Mouse (Mus musculus) cerebellum, adult 11-12 months (tissue): ENCODE results near the gene Crygc.

Source experiments
- DNase-seq: peaks from one replicate; pipeline ENCODE4 v3.0.0; 2022

Crygc gene

GRCm38 (mm10) chr1:65073589-65073988, at the start of gene Crygc:
Gene Crygc (minus strand): TSS chr1:65073689.
- DNase-seq: no peak

DNA sequence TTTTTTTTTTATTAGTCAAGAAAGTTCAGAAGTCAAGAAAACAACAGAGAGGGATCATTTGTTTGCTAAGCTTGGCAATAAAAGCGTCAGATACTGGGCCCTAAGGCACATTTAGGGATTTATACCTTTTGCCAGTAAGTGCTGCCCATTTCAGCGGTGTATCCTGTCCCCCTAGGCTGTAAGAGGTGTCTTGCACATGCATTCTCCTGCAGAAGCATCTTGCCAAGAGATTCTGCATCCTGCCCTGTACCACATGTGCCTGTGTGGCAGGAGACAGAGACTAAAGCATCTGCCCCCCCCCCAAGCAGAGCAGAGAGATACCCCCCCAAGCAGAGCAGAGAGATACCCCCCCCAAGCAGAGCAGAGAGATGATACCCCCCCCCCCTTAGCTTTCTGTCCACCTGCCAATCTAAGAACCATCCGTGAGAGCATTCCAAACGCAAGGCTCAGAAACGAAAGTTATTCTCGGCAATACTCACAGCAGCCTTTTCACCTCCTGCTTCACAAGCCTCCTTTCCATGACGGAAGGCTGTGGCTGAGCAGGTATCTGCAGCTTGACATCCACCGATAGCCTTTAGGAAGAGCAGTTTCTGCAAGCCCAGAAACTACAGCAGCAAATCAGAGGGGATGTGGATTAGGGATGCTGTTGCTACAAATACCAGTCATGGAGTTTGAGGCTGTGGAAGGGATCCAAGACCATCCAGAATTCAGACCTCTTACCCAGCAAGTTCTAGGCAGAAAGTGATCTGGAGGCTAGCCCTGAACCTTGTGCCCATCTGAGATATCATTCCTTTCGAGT, 49.3 kb upstream of the Crygc start, which contains the start of gene D630023F18Rik:
TSS of gene D630023F18Rik (minus strand) at position 641 of the 799 bp plus-strand sequence.
- DNase-seq: no peak

DNA sequence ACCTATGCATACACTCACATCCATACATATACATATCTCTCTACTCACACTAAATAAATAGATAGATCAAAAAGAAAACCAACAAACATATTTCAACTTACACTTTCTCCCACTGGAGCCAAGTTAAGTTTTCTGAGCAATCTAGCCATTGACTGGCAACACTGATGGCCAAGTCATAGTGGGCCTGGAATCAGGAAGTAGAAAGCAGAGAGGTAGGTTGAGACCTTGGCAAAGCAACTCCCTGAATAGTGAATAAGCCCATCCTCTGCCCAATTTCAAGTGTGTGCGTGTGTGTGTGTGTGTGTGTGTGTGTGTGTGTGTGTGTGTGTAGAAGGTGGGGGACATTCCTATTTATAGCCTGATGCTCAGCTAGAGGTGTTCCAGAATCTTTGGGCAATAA, 45.9 kb upstream of the Crygc start, which contains the start of gene Gm28845:
TSS of gene Gm28845 (minus strand) at position 121 of the 400 bp plus-strand sequence.
- DNase-seq: no peak

GRCm38 (mm10) chr1:65118150-65118913, 44.8 kb upstream of the Crygc start:
- no peak for DNase-seq

DNA sequence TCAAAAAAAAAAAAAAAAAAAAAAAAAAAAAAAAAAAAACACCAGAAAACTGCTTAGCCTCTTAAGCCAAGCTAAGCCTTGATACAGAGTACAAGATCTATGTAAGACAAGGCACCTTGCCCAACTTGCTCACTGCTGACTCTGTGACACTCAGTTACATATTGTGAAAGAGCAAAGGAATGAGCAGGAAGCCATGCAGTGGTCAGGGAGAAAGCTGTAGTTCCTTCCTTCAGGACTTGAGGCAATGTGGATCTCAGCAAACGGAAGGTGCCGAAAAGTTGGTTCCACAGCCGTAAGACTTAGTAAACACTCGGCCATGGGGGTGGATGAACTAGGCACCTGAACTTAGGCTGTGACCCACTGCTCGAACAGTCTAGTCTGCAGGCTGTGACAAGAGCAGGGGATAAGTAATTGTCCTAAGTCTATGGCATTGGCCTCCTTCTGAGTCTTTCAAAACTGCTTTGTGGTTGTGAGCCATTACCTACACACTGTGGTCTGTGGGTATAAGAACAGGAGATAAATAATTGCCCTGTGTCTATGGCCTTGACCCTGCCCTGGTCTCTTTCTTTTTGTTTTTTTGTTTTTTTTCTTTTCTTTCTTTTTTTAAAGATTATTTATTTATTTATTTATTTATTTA, 40.2 kb upstream of the Crygc start:
- DNase-seq: no peak

DNA sequence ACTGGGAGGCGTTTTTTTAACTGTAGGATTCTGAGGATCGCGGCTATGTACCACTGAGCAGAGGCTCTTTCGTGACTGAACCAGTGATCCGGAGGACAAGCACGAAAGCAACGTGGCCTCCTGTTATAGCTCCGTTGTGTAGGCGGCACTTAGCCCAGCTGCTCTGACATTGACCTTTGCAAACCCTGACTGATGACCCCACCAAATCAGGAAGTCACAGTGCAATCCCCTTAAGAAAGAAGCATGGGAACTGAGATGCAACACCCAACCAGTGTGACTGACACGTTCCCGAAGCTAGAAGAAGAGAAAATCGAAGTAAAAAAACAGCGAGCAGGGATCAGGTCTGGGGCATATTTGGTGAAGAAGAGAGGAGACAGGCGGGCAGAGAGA, 39.3 kb upstream of the Crygc start:
- DNase-seq: no peak

DNA sequence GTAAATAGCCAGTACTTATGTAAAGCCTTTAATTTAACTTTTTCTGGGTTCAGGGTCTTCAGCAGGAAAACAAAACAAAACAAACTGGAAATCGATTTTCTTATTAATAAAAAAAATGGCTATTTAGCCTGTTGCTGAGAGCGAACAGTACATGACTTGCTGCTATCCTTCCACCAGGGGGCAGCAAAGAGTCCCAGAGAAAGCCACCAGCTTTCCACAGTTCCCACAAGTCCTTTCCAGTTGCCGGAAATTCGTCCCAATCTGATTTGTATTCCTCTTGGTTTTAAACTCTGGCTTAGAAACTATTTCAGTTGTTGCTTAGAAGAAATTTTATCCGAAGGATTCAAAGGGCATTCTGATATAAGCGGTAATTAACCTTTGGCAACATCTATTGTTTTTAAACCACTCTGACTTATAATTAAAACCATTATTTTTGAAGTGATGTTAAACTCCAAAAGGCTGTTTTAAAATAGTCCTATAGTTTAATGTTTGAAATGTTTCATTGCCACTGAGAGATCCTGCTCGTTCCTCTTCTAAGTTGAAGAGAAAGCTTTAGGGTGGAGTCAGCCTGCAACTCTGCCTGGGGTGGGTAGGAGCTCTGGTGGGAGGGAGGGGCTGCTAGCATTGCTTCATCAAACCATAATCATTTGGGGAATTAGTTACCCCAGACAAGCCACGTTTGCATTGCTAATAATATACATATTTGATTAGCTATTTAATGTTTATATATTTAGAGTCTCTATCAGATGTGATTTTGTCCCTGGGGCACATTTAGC, 38.7 kb upstream of the Crygc start:
- DNase-seq: peak; percentile 36

DNA sequence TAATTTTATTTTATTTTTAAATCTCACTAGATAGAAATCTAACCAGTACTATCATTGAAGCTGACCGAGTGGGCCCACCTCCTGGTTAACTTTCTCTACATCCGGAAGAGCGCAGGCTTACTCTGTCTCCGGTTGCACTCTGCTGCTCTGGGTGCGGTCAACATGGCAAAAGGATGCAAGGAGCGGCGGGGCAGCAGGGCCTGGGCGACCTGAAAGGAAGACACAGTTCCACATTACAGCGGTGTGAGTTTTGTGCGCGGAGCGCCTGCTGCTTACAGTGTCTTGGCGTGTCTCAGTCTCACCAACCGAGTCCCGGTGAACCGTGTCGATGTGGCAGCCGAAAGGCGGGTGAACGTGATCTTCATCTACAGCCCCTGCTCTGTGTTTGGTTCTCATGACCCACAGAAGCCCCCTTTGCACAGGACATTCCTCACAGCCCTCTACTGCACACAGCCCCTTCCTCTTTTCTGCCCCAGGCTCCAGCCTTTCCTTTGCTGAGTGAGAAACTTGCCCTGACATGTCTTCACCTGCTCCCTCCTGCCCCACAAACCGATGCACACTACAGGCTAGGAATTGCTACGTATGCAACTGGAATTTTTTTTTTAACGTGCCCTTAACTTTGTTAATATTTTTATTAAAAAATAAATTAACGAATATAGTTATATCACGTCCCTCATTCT, 36.4 kb upstream of the Crygc start:
- DNase-seq: no peak

DNA sequence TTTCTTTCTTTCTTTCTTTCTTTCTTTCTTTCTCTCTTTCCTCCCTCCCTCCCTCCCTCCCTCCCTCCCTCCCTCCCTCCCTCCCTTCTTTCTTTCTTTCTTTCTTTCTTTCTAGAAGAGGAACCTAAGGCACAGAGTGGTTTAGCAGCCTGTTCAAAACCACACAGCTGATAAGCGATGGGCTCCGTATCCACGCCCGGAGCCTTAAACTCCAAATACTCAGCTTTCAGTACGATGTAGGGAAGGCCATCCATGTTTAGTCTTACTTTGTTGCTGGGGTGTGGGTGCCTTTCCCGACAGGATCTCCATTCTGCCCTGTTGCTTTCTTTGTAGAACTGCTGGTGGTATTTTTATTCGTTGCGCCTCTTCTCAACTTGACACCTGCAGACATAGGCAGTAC, 35.7 kb upstream of the Crygc start:
- DNase-seq: no peak

DNA sequence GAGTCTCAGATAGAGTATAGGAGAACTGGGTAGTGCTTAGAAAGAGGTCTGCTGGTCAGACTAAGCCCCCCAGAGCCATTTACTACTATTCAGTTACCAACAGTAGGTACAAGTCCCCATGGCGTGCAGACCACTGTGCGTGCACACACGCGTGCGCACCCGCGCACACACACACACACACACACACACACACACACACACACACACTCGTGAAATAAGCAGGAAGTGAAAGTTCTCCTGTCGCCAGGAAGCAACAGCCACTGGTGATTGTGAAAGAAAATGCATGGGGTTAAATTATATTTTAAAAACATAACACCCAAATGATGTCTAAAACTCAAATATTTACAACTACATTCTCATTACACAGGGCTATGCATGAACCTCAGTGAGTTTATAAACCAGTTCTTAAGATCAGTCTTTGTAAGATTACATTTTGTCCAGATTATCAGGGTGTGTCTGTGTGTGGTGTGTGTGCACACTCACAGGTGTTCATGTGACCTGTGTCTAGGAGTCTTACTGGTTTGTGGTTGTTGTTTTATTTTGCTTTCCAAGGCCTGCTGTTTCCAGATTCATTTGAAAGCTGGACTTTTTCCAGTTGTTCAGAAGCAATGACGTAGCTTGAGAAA, 34.3 kb upstream of the Crygc start:
- no peak for DNase-seq

DNA sequence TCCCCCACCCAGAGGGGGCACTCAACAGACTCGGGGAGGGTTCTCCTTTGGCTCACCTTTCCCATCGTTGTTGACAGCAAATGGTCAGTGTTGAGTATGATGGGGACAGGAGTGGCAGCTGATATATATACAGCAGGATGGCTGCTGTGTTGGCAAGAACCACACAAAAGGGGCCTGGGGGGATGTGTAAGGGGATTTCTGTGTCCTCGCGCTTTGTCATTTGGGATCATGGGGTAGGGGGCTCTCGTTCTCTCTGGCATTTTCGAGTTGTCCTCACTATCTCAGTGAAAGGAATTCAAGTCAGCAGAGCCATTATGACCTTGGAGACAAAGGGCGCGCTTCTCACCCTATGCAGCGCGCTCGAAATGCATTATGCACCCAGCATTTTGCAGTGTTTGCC, 29.8 kb upstream of the Crygc start, which contains the start of gene Cryga:
TSS of gene Cryga (minus strand) at position 101 of the 400 bp plus-strand sequence.
- no peak for DNase-seq

- DNase-seq: no peak
Observed at GRCm38 (mm10) chr1:65096953-65097352, 23.5 kb upstream of the Crygc start.

DNA sequence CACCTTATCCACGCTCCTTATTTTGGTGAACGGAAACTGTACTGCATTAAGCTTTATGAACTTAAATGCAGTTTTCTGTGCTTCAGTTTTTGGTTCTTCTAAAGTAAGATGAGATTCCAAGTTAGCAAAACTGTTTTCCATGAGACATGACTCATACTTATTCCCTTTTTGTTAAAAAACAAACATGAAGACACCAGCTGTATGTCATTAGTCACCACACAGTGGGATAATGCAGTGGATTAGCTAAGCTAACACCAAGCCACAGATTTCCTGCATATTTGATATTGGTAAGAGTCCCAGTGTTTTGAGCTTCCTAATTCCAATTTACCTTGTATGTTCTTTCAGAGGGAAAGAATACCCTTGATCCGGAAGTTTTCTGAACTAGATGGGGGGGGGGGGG, 18.1 kb upstream of the Crygc start:
- DNase-seq: no peak

GRCm38 (mm10) chr1:65090370-65090769, 16.9 kb upstream of the Crygc start:
- DNase-seq: no peak

DNA sequence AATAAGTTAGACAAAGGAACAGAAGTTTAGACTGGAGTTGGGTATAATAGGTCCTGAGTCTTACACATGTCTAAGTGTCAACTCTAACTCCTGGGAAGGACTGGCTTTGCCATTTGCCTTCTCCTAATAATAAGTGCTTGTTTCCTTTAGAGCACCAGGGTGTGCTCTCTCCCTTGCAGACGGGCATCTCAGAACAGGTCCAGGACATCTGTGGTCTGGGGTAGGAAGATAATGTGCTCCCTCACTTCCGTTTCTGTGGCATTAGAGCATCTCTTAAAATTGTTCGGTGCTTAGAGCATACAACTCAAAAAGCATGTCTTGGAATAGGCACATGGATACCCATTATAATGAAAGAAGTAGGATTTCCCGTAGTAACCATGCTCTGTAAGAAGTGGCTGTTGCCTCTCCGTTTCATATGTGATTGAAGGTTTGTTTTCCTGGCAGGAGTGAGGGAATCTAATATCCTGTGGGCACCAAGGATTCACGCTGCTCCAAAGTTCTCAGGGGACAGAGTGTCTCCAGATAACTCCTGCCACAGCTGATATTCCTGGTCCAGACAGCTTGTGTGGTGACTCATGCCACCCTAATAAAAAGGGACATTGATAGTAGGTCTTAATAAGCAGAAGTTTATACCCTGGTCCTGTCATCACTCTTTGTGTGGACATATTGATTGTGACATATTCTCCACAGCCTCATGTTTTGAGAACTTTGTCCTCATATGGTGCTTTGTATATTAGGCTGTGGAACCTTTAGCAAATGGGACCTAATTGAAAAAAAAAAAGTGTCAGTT, 15.3 kb upstream of the Crygc start:
- no peak for DNase-seq

DNA sequence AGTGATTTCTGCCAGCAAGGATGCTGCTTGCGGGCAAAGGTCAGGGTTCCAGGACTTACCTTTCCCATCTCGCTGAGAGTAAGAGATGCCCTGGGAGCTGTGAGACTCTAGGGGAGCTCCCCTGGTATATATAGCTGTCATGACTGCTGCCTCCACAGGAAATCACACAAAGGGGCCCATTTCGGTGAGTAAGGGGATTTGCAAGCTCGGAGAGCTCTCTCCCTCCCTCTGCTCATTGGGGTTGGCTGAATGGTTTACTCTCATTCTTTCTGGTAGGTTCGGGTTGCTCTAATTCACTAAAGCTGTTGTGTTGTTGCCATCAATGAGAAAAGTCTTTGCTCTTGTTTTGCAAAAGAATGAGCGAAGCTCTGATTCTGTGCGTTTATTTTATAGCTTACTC, 8.7 kb upstream of the Crygc start, which contains the start of gene Crygb:
TSS of gene Crygb (minus strand) at position 101 of the 400 bp plus-strand sequence.
- DNase-seq: no peak

- no peak for DNase-seq
Observed at GRCm38 (mm10) chr1:65075607-65076006, 2.1 kb upstream of the Crygc start.

DNA sequence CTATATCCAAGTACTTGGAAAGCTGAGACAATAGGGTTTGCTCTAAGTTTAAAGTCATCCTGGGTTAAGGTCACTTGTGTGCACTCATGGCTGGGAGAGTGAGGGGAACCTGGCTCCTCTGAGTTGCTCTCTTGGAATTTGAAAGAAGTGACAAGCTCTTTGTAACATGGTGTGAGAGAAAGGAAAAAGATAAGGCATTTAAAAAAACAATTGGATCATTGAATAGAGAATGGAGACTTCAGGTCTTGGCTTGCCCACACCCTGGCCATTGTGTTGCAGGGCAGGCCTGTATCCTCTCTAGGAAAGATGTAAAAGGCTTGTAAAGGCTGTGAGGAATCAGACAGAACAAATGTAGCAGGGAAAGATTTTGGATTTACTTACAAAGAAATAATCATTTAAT, 5.6 kb downstream of the Crygc start:
- no peak for DNase-seq

DNA sequence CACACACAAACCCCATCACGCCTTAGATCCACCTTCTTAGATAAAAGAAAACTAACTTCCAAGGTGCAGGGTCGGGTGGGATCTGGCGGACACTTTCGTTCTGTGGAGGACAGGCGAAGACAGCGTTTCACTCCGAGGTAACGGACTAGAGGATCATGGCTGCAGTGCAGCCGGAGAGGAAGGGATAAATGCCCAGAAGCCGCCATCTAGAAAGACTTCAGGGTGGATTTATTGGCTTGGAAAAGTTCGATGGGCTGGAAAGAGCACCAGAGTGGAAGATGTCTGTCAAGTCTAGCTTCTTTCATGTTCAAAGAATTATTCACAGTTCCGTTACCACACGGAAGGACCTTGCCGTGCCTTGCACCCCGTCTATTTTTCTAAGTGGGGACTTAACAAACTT, 9.3 kb downstream of the Crygc start:
- DNase-seq: no peak

DNA sequence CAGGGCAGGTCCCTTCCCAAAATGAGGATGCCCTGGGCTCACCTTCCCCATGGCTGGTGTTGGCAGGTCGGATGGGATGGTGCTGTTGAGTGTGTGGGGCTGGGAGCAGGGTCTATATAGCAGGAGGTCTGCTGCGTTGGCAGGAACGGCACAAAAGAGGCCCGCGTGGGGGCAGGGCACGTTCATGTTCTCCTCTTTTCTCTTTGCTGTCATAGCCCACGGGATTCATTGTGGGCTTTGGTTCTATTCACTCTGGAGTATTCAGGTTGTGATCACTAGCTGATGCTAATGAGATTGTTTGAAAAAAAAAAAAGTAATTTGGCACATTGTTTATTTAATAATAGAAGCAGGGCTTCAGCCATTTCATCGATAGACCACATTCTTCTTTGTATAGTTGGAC, 10.1 kb downstream of the Crygc start, which contains the start of gene Crygd:
TSS of gene Crygd (minus strand) at position 101 of the 400 bp plus-strand sequence.
- DNase-seq: no peak

GRCm38 (mm10) chr1:65052140-65052539, 21.3 kb downstream of the Crygc start:
- no peak for DNase-seq
